Mouse (Mus musculus): Measurements from ENCODE around the gene Trpv6.
A peak's percentile ranks its signal among the peaks of the same experiment; 100 is the strongest.

Trpv6 gene

GRCm38 (mm10) chr6:41636178-41636577, at the start of gene Trpv6:
TSS of gene Trpv6 (minus strand) at chr6:41636405.
- no peak for DNase-seq

GRCm38 (mm10) chr6:41685596-41685995, 49.4 kb upstream of the Trpv6 start:
- peak in 1 of 2 experiments; percentile 13 for DNase-seq

GRCm38 (mm10) chr6:41684911-41685310, 48.7 kb upstream of the Trpv6 start:
- DNase-seq: no peak

GRCm38 (mm10) chr6:41684131-41684530, 47.9 kb upstream of the Trpv6 start, which contains the start of gene Llcfc1:
TSS of gene Llcfc1 (plus strand) at chr6:41684431.
- DNase-seq: no peak

DNA sequence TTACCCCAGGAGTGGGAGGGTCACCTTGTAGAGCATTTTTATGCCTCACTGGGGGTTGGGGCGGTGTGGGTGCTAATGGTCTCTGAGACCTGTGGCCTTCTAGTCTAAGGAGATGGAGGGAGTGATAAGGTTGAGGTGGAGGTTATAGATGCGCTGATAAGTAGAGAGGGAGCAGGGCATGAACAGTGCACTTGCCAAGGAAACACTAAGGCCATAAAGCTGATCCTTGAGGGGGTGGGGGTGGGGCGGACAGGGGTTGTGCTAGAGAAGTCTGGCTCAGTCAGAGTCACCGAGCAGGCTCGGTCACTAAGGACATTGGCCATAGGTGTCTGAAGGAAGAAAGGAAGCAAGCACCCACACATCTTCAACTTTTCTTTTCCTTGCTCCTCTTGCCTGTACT, 45.5 kb upstream of the Trpv6 start:
- DNase-seq: peak in 1 of 2 experiments; percentile 55

DNA sequence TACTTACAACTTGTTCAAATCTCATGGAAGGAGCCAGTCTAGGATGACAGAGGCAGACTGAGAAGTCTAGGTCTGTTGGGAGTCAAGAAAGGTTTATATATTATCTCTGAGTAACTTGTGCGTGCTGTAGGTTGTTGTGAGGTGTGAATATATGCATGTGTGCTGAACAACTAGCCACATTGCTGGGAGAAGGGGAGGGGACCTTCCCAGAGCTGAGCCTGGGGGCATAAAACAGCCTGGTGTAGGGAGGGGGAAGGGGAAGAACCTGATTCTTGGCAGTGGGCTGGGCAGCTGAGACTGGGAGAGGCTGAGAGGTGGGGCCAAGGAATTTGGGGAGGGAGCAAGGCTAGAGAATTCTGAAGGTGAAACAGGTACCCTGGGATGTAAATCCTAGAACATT, 44.5 kb upstream of the Trpv6 start, which contains the start of gene Trpv5:
Gene Trpv5, minus strand, starts transcription at position 101 of the 400 bp plus-strand sequence.
- peak in 1 of 2 experiments; percentile 48 for DNase-seq

- DNase-seq: no peak
Measured at GRCm38 (mm10) chr6:41676530-41676929, 40.3 kb upstream of the Trpv6 start.

GRCm38 (mm10) chr6:41662320-41662719, 26.1 kb upstream of the Trpv6 start:
- peak in 1 of 2 experiments; percentile 4 for DNase-seq

- no peak for DNase-seq
Measured at GRCm38 (mm10) chr6:41658487-41658886, 22.3 kb upstream of the Trpv6 start.

DNA sequence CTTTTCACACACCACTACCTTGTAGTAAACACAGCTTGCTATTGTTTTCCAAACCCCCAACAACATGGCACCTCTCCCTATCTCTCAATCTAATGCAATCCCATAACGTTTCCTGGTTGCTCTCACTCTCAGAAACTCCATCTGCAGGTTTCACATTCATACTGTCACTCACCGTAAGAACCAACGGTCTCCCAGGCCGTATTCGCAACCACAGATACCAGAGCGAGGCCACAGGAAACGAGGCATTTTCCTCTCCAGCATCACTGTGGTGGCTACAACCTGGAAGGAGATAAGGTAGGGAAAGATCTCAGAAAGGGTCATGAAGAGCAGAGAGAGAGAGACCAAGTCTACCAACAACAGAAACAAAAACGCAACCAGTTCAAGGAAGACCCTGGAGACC, 18.4 kb upstream of the Trpv6 start:
- DNase-seq: no peak

- DNase-seq: no peak
Measured at GRCm38 (mm10) chr6:41653173-41653572, 17.0 kb upstream of the Trpv6 start.

DNA sequence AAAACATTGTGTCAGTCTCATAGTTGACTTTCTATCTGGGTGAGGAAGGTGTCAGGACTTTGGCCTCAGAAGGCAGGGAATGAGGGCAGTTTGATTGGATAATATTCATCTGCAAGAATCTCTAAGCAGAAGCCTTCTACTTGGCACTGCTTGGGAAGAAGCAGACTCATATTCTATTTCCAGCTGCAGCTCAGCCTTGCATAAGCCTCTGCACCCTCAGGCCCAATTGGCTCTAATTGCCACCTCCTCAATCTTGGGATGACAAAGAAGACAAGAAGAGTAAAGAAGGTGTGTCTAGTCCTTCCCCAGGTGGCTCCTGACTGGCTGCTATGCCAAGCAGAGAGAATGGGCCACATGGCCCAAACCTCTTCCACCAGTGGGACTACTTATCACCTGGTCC, 10.5 kb upstream of the Trpv6 start:
- DNase-seq: no peak

- DNase-seq: no peak
Measured at GRCm38 (mm10) chr6:41646220-41646619, 10.0 kb upstream of the Trpv6 start.

GRCm38 (mm10) chr6:41643227-41643626, 7.0 kb upstream of the Trpv6 start:
- no peak for DNase-seq

GRCm38 (mm10) chr6:41642765-41643164, 6.6 kb upstream of the Trpv6 start:
- DNase-seq: no peak

GRCm38 (mm10) chr6:41641173-41641866, 5.1 kb upstream of the Trpv6 start:
- no peak for DNase-seq

DNA sequence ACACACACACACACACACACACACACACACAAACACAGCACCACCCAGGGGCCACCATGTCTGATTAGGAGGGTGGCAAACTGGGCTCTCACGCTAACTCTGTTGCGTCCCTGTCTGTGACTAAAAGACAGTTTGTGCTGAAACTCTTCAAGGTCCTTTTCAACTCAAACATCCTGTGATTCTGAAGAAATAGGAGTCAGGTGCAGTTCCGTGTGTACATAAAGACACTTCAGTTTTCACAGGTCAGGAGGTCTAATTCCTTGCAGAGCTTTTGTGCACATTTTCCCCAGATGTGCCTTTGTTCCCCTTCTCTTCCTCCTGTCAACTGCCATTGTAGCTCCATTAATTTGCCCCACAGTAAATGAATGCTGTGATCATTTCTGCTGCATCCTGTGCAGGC, 4.2 kb upstream of the Trpv6 start:
- no peak for DNase-seq

- DNase-seq: no peak
Measured at GRCm38 (mm10) chr6:41637927-41638506, 1.8 kb upstream of the Trpv6 start.

DNA sequence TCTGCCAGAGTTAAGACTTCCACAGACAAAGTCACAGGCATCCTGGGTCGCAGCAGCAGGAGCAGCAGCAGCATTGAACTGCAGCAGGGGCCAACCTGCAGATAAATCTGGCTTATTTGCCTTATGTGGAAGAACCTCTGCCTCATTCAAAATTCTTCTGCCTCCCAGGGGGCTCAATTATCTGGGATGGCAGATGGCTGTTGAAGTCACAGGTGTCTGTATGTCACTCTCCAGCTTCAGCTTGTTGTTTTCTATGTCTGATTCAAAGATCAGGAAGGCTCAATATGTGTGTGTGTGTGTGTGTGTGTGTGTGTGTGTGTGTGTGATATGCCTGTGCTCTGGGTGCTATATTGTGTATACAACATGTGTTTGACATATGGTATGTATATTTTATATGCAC, 1.2 kb upstream of the Trpv6 start:
- DNase-seq: no peak

GRCm38 (mm10) chr6:41635211-41635610, 994 bp downstream of the Trpv6 start:
- no peak for DNase-seq

GRCm38 (mm10) chr6:41631549-41631948, 4.7 kb downstream of the Trpv6 start:
- no peak for DNase-seq

DNA sequence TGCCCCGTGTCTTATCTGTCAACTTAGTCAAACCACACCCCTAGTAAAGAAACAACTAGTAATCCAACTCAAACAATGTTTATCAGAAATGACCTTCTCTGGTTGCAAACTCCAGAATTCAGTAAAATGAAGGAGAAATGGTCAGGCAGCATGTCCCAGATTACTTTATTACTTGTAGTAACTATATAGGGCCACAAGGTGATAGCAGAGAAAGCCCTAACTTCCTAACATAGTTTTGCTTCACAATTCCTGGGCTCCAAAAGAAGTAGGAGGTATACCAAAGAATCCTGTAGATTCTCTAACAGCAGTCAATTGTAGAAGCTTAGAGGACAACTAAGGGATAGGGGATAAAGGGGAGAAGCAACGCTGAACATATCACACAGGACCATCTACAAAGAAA, 5.4 kb downstream of the Trpv6 start:
- no peak for DNase-seq

- DNase-seq: no peak
Measured at GRCm38 (mm10) chr6:41628180-41628579, 8.0 kb downstream of the Trpv6 start.

DNA sequence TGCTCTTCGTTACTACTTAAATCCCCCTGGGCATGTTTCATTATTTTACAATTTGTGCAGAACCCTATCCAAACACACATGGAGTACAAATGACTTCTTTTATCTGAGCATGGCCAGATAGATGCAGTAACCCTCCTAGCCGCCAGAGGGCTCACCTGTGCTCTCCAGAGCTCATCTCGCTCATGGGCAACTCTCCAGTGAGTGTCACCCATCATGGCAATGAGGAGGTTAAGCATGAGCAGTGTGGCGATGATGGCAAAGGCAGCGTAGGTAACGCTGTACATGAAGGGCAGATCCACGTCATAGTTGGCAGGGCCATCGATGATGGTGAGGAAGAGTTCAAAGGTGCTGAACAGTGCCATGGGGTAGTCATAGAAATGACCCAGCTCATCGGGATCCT, 13.5 kb downstream of the Trpv6 start:
- no peak for DNase-seq

Measured in kidney, postnatal 25 days (tissue).